Mouse (Mus musculus) gastrocnemius, postnatal 14 days (tissue): ENCODE measurements at regions not wholly inside any gene's neighbourhood (a gene's known extent, or its start where the extent isn't known, plus 50 kb on each side); places are given as distances from the start of the nearest gene placed in this dataset.

Experiments
- DNase-seq: peaks from one replicate; pipeline ENCODE4 v3.0.0; 2021; ENCODE audit warnings: mixed read lengths
- intact Hi-C: fragments of 180-260 bp; cut with DNase I; formaldehyde crosslinking; loops from one replicate; pipeline ENCODE4 v1.15.1; 2025; ENCODE audit warnings: low total_unique reads

DNA sequence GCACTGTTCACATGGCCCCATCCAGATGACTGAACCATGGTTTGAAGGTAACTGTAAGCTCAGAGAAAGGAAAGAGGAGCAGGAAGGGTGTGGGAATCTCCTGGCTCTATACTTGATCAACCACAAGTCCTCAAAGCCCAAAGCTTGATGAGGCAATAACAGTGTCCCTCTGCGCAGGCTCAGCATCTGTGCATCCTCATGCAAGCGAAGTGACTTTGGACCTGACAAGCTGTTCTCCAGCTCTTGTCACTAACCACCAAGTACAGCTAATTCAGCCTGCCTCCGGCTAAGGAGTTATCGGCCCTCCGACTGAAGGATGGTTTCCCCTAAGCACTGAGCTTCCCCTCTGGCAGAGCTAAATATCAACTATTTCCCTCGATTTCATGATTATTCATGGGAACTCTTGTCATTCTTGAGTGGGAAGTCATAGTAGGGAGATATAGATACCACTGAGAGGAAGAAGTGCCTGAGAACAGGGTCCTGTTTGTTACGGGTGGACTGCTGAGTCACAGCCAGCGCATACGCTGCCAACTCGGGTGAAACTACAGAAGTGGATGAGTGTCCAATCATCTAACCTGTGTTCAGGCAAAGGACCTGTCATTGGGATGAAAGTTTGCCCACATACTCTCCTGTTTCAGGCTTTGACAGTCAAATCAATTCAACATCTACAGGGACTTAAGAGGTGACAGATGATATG, 106.6 kb upstream of the Id2 start:
- intact Hi-C loops, result no loop called here
- DNase-seq, result no peak

DNA sequence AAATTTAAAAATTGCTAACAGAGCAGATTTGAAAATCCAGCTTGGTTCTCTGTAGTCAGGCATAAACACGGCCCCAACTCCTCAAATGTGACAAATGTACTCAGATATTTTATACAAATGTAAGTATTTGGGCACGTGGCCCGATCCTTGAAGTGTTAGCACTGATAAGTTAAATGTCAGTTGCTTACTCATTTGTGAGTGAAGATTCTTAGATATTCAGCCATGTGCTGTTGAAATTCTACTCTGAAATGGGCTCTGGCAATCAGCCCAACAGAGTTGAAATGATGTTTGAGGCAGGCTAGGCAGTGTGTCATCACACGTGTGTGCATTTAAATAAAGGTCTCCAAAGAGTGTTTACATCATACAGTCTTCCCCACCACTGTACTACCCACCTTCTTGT, 103.2 kb upstream of the Id2 start:
- intact Hi-C loops, result no loop called here
- no peak for DNase-seq

DNA sequence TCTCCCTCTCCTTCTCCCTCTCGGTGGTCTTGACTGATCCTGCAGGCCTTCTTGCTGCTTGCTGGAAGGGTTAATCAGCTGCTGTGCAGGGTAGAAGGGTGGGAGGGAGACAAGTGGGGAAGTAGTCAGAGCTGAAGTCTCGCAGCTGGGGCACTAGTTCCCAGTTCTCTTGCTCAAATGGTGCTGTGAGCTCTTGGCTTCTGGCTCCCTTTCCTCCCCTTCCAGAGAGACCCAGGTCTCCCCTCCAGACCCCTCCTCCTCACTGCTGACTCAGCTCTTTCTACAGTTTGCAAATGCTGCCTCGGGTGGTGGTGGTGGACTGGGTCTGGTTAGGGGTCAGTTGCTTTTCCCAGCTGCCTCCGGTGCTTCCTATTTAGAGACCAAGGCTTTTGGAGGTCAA, 100.8 kb upstream of the Id2 start:
- intact Hi-C loops, result no loop called here
- no peak for DNase-seq

GRCm38 (mm10) chr12:25196022-25196421, 99.1 kb upstream of the Id2 start:
- intact Hi-C loops, result no loop called here
- DNase-seq, result no peak

DNA sequence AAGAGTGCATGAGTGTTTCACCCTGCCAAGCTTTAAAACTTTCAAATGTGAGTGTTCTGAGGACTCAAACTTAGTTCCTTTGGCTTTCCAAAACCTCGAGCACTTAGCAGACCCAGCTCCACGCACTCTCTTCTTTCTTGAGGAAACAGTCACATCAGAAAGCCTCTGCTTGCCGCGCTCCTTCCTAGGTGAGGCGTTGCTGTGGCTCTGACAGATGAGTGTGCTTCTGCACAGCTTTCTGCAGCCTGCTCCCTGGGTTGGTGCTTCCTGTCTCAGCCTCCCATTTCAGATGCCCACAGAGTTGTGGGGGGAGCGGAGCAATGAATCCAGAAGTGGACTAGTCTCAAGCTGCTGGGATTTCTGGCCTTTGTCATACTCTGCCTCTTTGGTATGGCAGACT, 95.3 kb upstream of the Id2 start:
- intact Hi-C loops, result no loop called here
- no peak for DNase-seq

DNA sequence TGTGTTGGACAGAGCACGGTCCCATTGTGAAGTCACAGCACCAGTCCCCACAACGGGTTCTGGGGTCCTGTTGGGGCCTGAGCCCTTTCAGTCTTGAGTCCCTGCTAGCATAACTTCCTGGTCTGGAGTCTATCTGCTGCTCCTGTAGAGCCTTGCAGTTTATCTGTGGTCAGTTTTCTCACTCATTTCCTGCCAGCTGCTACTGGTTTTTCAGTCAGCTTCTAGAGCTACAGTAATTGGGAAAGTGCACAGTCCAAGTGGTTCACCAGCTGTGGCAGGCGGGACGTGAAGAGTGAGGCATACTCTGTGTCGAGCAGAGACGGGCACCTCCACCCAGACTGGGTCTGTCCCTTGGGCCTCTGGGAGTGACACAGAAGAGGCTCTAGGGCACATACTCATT, 93.4 kb upstream of the Id2 start:
- DNase-seq, result peak; percentile 53
- intact Hi-C loops, result no loop called here

DNA sequence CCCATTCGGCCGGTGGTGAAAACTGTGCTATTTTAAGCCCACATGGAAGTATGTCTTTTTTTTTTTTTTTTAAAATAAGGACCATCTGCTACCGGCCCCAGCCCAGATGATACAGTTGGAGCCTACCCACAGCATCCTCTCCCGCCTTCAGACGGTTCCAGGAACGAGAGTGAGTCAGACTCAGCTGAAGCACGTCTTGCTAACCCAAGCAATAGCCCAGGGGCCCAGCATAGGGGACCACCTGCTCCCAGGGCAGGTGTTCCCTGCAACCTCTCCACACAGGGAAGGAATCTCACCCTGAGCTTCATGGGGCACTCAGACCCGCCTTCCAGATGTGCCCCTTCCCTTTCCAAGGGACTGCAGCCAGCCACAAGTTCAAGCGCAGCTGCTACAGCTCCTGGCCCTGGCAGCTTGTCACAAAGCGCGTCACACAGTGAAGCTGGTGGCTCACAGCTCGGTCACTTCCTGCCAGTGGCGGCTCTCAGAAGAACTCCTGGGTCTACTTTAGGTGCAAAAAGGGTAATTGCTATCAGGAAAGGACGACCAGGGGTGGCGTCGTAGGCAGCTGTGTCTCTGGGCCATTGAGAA, 92.3 kb upstream of the Id2 start:
- peak; percentile 56 for DNase-seq
- intact Hi-C loops, result no loop called here

DNA sequence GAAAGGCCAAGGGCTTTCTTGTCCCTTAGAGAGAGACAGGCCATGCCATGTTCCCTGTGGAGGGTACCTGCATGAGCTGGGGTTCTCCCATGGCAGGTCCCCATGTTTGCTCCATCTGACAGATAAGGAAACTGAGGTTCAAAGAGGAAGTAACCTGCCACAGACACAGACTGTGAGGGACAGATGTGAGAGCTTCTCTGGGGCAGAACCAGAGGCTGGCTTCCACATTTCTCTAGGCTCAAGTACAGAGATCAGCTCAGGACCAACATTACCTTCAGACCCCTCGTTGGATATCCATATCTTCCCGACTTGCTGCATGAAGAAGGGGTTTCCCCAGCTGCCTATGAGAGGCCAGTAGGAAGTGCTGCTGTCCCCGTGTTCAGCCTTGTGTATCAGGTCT, 91.6 kb upstream of the Id2 start:
- no peak for DNase-seq
- intact Hi-C loops, result no loop called here

GRCm38 (mm10) chr12:25187216-25187615, 90.3 kb upstream of the Id2 start:
- intact Hi-C loops, result no loop called here
- no peak for DNase-seq

DNA sequence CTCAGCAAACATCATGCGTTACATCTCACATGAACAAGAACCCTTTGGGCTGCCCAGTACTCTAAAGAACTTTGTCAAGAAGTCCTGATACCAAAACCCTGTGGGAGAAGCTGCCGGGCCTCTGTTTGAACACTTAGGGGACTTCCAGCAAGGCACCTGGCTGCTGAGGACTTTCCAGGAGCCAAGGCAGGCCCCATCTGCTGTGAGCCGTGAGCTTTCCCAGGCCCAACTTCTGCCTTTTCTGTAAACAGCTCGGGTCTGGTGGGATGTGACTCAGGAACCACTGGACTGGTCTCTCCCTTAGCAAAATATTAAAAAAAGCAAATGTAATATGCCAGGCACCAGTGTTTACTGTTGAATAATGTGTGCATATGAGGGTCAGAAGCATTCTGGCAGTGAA, 85.7 kb upstream of the Id2 start:
- intact Hi-C loops, result no loop called here
- DNase-seq, result no peak

- DNase-seq, result no peak
- intact Hi-C loops, result no loop called here
These were observed 84.4 kb upstream of the Id2 start for GRCm38 (mm10) chr12:25181317-25181716.

GRCm38 (mm10) chr12:25180861-25181260, 83.9 kb upstream of the Id2 start:
- DNase-seq, result no peak
- intact Hi-C loops, result no loop called here

GRCm38 (mm10) chr12:25180289-25180688, 83.3 kb upstream of the Id2 start:
- no peak for DNase-seq
- intact Hi-C loops, result no loop called here

DNA sequence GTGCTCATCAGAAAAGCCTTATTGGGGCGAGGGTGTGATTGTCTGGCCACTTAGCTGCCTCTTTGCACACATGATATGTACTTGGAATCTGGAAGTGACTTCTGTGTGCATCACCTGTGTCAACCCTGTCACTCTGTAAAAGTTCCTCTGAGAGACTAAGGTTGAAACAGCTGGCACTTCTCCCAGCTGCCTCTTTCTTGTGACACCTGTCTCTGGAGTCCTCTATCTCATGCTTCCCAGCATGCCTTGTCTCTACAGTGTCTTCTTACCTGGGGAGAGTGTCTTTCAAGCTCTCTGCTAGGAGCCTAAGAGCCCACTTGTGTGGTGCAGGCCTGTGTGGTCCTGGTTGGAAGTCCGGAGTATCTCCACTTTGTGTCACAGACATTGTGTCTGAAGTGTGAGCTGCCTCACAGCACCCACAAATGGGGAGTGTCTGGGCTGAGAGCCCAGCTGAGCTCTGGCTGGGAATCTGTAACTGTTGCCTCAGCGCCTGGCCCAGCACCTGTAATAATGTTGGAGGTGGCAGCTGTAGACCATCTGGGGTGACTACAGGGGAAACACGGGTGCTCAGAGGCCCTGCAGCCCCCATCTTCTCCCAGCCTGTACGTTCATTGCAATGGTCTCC, 81.7 kb upstream of the Id2 start:
- no peak for DNase-seq
- intact Hi-C loops, result no loop called here

GRCm38 (mm10) chr12:25177827-25178226, 80.9 kb upstream of the Id2 start:
- intact Hi-C loops, result no loop called here
- no peak for DNase-seq

GRCm38 (mm10) chr12:25176565-25176964, 79.6 kb upstream of the Id2 start:
- DNase-seq, result no peak
- intact Hi-C loops, result no loop called here

- intact Hi-C loops, result no loop called here
These were observed 76.1 kb upstream of the Id2 start for GRCm38 (mm10) chr12:25173064-25173463.

GRCm38 (mm10) chr12:25172450-25172849, 75.5 kb upstream of the Id2 start:
- intact Hi-C loops, result no loop called here
- no peak for DNase-seq

More at GRCm38 (mm10) chr12:25173064-25173463, 76.1 kb upstream of the Id2 start:
- DNase-seq, result no peak

DNA sequence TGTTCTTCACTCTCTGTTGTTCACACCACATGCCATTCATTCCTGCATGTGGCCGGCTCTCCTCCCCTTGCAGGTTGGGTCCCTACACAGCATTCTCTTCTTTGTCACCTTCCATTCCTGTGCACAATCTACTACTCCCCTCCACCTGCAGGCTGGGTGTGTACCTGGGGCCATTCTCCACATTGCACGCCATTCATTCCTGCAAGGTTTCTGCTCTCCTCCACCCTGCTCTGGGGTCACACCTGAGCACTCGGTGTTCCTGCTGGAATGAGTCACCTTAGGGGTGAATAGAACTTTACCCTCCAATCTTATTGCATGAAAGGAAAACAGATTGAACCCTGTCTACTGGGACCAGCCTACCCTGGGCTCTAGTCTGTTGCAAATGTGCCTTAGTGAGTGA, 72.7 kb upstream of the Id2 start:
- intact Hi-C loops, result no loop called here
- no peak for DNase-seq

- intact Hi-C loops, result no loop called here
- no peak for DNase-seq
These were observed 71.2 kb upstream of the Id2 start for GRCm38 (mm10) chr12:25168213-25168545.

- intact Hi-C loops, result no loop called here
- DNase-seq, result no peak
These were observed 70.7 kb upstream of the Id2 start for GRCm38 (mm10) chr12:25167504-25168212.
